Mouse (Mus musculus) liver, embryonic 13.5 days (tissue): ENCODE results near the gene 9630041A04Rik. TPM values are rescaled to one million over a fixed set of nuclear protein-coding genes. Genes with fewer than 3 reads are reported as not detected.
A peak's percentile ranks its signal among the peaks of the same experiment; 100 is the strongest.

Source experiments
- ATAC-seq: fragments of 200-750 bp; cut with Nextera tagmentation; 2 replicates; pipeline ENCODE4 v1.8.0; 2017; ENCODE audit warnings: low read depth, mild to moderate bottlenecking, moderate number of reproducible peaks, moderate library complexity
- DNase-seq: peaks from one replicate; pipeline ENCODE4 v3.0.0; 2022
- H3K27ac ChIP-seq: fragments of 300-500 bp; sonication (generic); 2 replicates; pipeline ENCODE4 v1.5.1; 2015; ENCODE audit warnings: moderate library complexity, mild to moderate bottlenecking, inconsistent platforms
- H3K27me3 ChIP-seq: fragments of 300-500 bp; sonication (generic); 2 replicates; pipeline ENCODE4 v1.6.1; 2015; ENCODE audit warnings: mild to moderate bottlenecking, inconsistent platforms
- H3K36me3 ChIP-seq: fragments of 300-500 bp; sonication (generic); 2 replicates; pipeline ENCODE4 v1.6.1; 2015; ENCODE audit warnings: mild to moderate bottlenecking, inconsistent platforms
- H3K4me1 ChIP-seq: fragments of 300-500 bp; sonication (generic); replicated peaks from 2 replicates; pipeline ENCODE4 v1.6.1; 2015; ENCODE audit warnings: inconsistent platforms
- H3K4me2 ChIP-seq: fragments of 300-500 bp; sonication (generic); 2 replicates; pipeline ENCODE4 v1.6.1; 2015; ENCODE audit warnings: inconsistent platforms, mild to moderate bottlenecking, moderate library complexity
- H3K4me3 ChIP-seq: fragments of 300-500 bp; sonication (generic); replicated peaks from 2 replicates; pipeline ENCODE4 v1.5.1; 2015; ENCODE audit warnings: mild to moderate bottlenecking, inconsistent platforms
- H3K9ac ChIP-seq: fragments of 300-500 bp; sonication (generic); 2 replicates; pipeline ENCODE4 v1.6.1; 2015; ENCODE audit warnings: mild to moderate bottlenecking, inconsistent platforms
- H3K9me3 ChIP-seq: fragments of 300-500 bp; sonication (generic); replicated peaks from 2 replicates; pipeline ENCODE4 v1.6.1; 2016; ENCODE audit warnings: inconsistent platforms
- WGBS: fragments of 180-500 bp; shearing (Covaris S2); methylation state at CpG from one replicate; pipeline ENCODE4 v1.1.7; 2015; ENCODE audit not compliant: insufficient replicate concordance; 5-methylcytosine and 5-hydroxymethylcytosine counted together
- polyA plus RNA-seq: library from polyadenylated mRNA; unstranded; fragments of >200 nt; fragmentation: Nextera tagmentation; extraction: Ambion mirVana; gene quantifications from 2 replicates; pipeline ENCODE4 v1.2.1, GENCODE M21; 2015

The 9630041A04Rik gene
- polyA plus RNA-seq, 1 experiment from 2014 or later, result not detected

GRCm38 (mm10) chr9:101954529-101954928 lies 92.9 kb downstream of the 9630041A04Rik start:
- H3K36me3 ChIP-seq, result no peaks in the 10 kb centered on the region
- peaks cover 6% of the 10 kb centered on the region; the same call in 1 of the 2 replicates for H3K27me3 ChIP-seq
- H3K27ac ChIP-seq, result no peak overlapping the region
- no peak overlapping the region for H3K4me2 ChIP-seq
- DNase-seq (no peak), ATAC-seq (no peak)
- 74% methylated on average over 4 of the region's 4 CpGs for WGBS
- no peak overlapping the region for H3K9ac ChIP-seq
- H3K4me1 ChIP-seq, result no peaks in the 10 kb centered on the region
- no peak overlapping the region for H3K4me3 ChIP-seq
- no peaks in the 10 kb centered on the region for H3K9me3 ChIP-seq

GRCm38 (mm10) chr9:101956228-101956627 lies 94.6 kb downstream of the 9630041A04Rik start:
- no peak overlapping the region for H3K4me2 ChIP-seq
- no peak overlapping the region for H3K4me3 ChIP-seq
- H3K4me1 ChIP-seq, result no peaks in the 10 kb centered on the region
- DNase-seq, result no peak
- no peak overlapping the region for H3K27ac ChIP-seq
- no peaks in the 10 kb centered on the region for H3K36me3 ChIP-seq
- no peaks in the 10 kb centered on the region for H3K9me3 ChIP-seq
- no peak overlapping the region for H3K9ac ChIP-seq
- WGBS, result 31% methylated on average over 4 of the region's 4 CpGs
- peaks cover 6% of the 10 kb centered on the region; the same call in 1 of the 2 replicates for H3K27me3 ChIP-seq
- no peak for ATAC-seq

- no peak for ATAC-seq
- no peak for DNase-seq
- no peak overlapping the region for H3K4me3 ChIP-seq
- 26% methylated on average over 6 of the region's 6 CpGs for WGBS
- no peaks in the 10 kb centered on the region for H3K36me3 ChIP-seq
- no peak overlapping the region for H3K9ac ChIP-seq
- peaks cover 13% of the 10 kb centered on the region; the same call in 1 of the 2 replicates for H3K27me3 ChIP-seq
- no peaks in the 10 kb centered on the region; the same call in 1 of the 2 replicates for H3K4me1 ChIP-seq
- no peak overlapping the region for H3K27ac ChIP-seq
- H3K4me2 ChIP-seq, result no peak overlapping the region
- H3K9me3 ChIP-seq, result no peaks in the 10 kb centered on the region
Observed at GRCm38 (mm10) chr9:101971806-101972205, 110.2 kb downstream of the 9630041A04Rik start.

GRCm38 (mm10) chr9:101972314-101972713 lies 110.7 kb downstream of the 9630041A04Rik start:
- peaks cover 13% of the 10 kb centered on the region; the same call in 1 of the 2 replicates for H3K27me3 ChIP-seq
- no peaks in the 10 kb centered on the region for H3K36me3 ChIP-seq
- H3K4me3 ChIP-seq, result no peak overlapping the region
- H3K4me1 ChIP-seq, result no peaks in the 10 kb centered on the region; the same call in 1 of the 2 replicates
- H3K9ac ChIP-seq, result no peak overlapping the region
- DNase-seq (no peak), ATAC-seq (no peak)
- WGBS, result 22% methylated on average over 8 of the region's 8 CpGs
- H3K4me2 ChIP-seq, result peak overlapping the region; percentile 11; the same call in 1 of the 2 replicates
- no peaks in the 10 kb centered on the region for H3K9me3 ChIP-seq
- no peak overlapping the region; the same call in 1 of the 2 replicates for H3K27ac ChIP-seq

GRCm38 (mm10) chr9:101976884-101977465 lies 115.3 kb downstream of the 9630041A04Rik start:
- DNase-seq (no peak), ATAC-seq (no peak)
- H3K27ac ChIP-seq, result no peak overlapping the region
- no peaks in the 10 kb centered on the region for H3K9me3 ChIP-seq
- peaks cover 12% of the 10 kb centered on the region; the same call in 1 of the 2 replicates for H3K27me3 ChIP-seq
- no peak overlapping the region for H3K4me2 ChIP-seq
- WGBS, result 81% methylated on average over 4 of the region's 4 CpGs
- H3K4me1 ChIP-seq, result no peaks in the 10 kb centered on the region; the same call in 1 of the 2 replicates
- H3K9ac ChIP-seq, result no peak overlapping the region
- H3K36me3 ChIP-seq, result no peaks in the 10 kb centered on the region
- no peak overlapping the region for H3K4me3 ChIP-seq

GRCm38 (mm10) chr9:101981161-101981560 lies 119.5 kb downstream of the 9630041A04Rik start:
- 75% methylated on average over 2 of the region's 2 CpGs for WGBS
- no peak for ATAC-seq

GRCm38 (mm10) chr9:101982378-101982777 lies 120.7 kb downstream of the 9630041A04Rik start:
- Histone ChIP-seq H3K9ac (no peak overlapping the region), H3K9me3 (no peaks in the 10 kb centered on the region), H3K27ac (no peak overlapping the region), H3K4me1 (peaks cover 13% of the 10 kb centered on the region), H3K36me3 (no peaks in the 10 kb centered on the region), H3K27me3 (0 out of 2 replicates have a peak, but pooled peaks cover 5% of the 10 kb centered on the region), H3K4me3 (no peak overlapping the region), H3K4me2 (no peak overlapping the region)
- DNase-seq (no peak), ATAC-seq (no peak)
- WGBS, result 63% methylated on average over 7 of the region's 7 CpGs

More at GRCm38 (mm10) chr9:101981161-101981560, 119.5 kb downstream of the 9630041A04Rik start:
- Histone ChIP-seq H3K9me3 (no peaks in the 10 kb centered on the region), H3K4me2 (no peak overlapping the region), H3K4me3 (no peak overlapping the region), H3K4me1 (peaks cover under 1% of the 10 kb centered on the region; the same call in 1 of the 2 replicates), H3K27ac (no peak overlapping the region), H3K9ac (no peak overlapping the region), H3K36me3 (no peaks in the 10 kb centered on the region), H3K27me3 (0 out of 2 replicates have a peak, but pooled peaks cover 8% of the 10 kb centered on the region)
- DNase-seq, result no peak

GRCm38 (mm10) chr9:101986910-101987309 lies 125.3 kb downstream of the 9630041A04Rik start:
- no peaks in the 10 kb centered on the region for H3K9me3 ChIP-seq
- no peak overlapping the region for H3K4me2 ChIP-seq
- no peak overlapping the region for H3K9ac ChIP-seq
- ATAC-seq, result peak; percentile 78
- H3K36me3 ChIP-seq, result no peaks in the 10 kb centered on the region
- WGBS, result 47% methylated on average over 2 of the region's 2 CpGs
- peak overlapping the region; percentile 56 for H3K27ac ChIP-seq
- no peak for DNase-seq
- H3K4me1 ChIP-seq, result peaks cover 53% of the 10 kb centered on the region
- no peaks in the 10 kb centered on the region for H3K27me3 ChIP-seq
- H3K4me3 ChIP-seq, result no peak overlapping the region

- WGBS, result 76% methylated on average over 6 of the region's 6 CpGs
- Histone ChIP-seq H3K9me3 (no peaks in the 10 kb centered on the region), H3K9ac (0 out of 2 replicates have a peak overlapping the region, but pooled peaks have one; percentile 2), H3K27ac (peak overlapping the region; percentile 43; the same call in 1 of the 2 replicates), H3K27me3 (no peaks in the 10 kb centered on the region), H3K4me3 (no peak overlapping the region), H3K4me1 (peaks cover 84% of the 10 kb centered on the region), H3K36me3 (no peaks in the 10 kb centered on the region), H3K4me2 (peak overlapping the region; percentile 39)
- DNase-seq (no peak), ATAC-seq (peak; percentile 26; the same call in 1 of the 2 replicates)
Observed at GRCm38 (mm10) chr9:101990032-101990431, 128.4 kb downstream of the 9630041A04Rik start.

- DNase-seq (no peak), ATAC-seq (no peak)
- H3K36me3 ChIP-seq, result no peaks in the 10 kb centered on the region
- WGBS, result 72% methylated on average over 12 of the region's 12 CpGs
- H3K4me3 ChIP-seq, result no peak overlapping the region
- H3K27me3 ChIP-seq, result no peaks in the 10 kb centered on the region
- no peaks in the 10 kb centered on the region for H3K9me3 ChIP-seq
- no peak overlapping the region for H3K4me2 ChIP-seq
- H3K27ac ChIP-seq, result no peak overlapping the region
- H3K4me1 ChIP-seq, result peaks cover 92% of the 10 kb centered on the region
- no peak overlapping the region for H3K9ac ChIP-seq
Observed at GRCm38 (mm10) chr9:101990836-101991235, 129.2 kb downstream of the 9630041A04Rik start.
